Mouse (Mus musculus): ENCODE data around the gene Zfr.

- TF ChIP-seq CTCF (IDR thresholded peaks at IDR 0.05; ENCODE audit: insufficient read depth, low read length) (no peak), POLR2A (IDR thresholded peaks at IDR 0.05; ENCODE audit: borderline replicate concordance, extremely low read depth, low read depth, low read length) (no peak)
These were observed 82.4 kb downstream of the Zfr start for GRCm38 (mm10) chr15:12200021-12200420.
